Mouse (Mus musculus): ENCODE measurements at regions not wholly inside any gene's neighbourhood (a gene's known extent, or its start where the extent isn't known, plus 50 kb on each side); places are given as distances from the start of the nearest gene placed in this dataset.

GRCm38 (mm10) chr5:64537113-64537780 lies 265.9 kb upstream of the Klf3 start:
- no peak for DNase-seq

GRCm38 (mm10) chr5:64541765-64542164 lies 261.4 kb upstream of the Klf3 start:
- no peak for DNase-seq

DNA sequence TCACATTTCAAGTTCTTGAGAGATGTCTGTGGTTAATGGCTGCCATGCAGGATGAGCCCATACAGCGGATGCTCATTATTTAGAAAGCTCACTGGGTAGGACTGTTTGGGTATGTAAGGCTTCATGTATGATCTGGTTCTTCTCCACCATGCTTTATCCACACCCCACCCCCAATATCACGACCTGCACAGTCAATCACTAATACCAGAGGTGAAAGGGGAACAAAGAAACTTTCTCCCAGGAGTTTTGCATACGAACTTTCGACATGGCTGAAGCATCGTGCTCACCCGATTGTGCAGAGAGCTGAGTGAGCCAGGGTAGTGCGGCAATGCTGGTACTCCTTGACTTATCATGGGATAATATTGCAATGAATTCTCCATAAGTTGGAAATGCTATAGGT lies 247.3 kb upstream of the Klf3 start:
- DNase-seq = no peak

DNA sequence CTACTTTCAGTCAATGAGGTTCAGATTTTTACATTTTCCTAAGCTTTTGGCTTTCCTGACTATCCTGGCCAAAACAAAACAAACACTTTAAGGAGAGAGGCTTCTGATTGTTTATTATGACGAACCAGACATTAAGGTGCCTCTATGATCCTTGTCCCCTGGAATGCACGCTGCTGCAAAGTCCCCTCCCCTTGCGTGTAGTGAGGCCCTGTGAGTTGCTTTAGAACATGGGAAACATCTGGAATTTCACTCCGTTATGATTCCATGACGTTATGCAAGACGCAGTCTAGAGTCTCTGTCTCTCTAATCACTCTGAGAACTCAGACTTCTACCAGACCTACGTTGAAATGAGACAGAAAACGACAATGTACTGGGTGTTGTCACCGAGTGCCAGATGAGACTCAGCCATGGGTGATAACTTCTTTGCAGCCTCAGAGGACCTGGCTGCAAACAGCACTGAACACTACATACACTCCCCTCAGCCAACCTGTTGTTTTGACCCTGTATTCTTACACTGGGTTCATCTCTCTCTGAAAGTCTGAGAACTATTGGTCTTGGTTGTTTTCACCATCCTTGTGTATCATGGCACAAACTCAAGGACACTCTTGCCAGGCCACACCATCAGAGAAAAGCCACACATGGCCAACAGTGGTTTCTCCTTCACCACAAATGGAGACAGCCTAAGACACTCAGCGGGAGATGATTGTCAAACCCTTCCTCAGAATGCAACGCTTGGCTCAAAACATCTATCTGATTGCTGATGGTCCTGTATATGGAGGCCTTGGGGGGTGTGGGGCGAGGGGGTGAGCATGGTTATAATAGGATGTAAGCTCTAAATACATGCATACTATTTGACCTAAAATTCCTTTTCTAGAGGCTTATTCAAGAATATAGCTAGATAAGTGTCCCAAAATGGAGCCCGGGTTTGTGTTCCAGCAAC lies 236.5 kb upstream of the Klf3 start:
- DNase-seq = no peak

GRCm38 (mm10) chr5:64567813-64568212 lies 235.4 kb upstream of the Klf3 start:
- peak; percentile 11 for DNase-seq

DNA sequence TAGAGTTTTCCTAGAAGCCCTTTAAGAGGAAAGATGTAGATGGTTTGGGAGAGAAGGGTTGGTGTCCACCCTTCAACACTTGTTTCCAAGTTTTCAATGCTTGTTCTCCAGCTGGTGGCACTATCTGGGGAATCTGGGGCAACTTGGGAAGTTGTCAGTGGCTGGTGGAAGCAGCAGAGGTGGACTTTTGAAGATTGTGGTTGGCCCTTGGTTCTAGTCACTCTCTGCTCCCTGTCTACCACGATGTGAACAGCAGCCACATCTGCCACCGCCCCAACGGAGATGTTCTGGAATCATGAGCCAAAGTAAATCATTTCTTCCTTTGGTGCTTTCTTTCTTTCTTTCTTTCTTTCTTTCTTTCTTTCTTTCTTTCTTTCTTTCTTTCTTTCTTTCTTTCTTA lies 234.9 kb upstream of the Klf3 start:
- DNase-seq = no peak

- DNase-seq = no peak
Observed at GRCm38 (mm10) chr5:64574386-64574785, 228.8 kb upstream of the Klf3 start.

DNA sequence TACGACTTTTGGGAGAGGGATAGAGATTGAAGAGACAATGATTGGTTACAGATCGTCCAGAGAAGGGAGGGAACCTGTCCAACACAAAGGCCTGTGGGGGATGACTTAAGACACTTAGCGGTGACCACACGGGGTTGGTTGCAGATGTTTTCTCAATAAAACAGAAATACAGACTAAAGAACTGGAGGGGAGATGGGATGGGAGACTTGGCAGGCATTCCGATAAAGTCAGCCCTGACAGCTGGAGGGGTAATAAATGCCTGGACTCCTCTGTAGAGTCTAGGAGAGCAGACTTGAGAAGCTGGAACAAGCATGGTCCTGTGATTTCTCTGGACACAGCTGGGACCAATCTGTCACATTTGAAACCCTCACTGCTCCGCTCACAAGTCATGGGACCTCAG lies 227.3 kb upstream of the Klf3 start:
- no peak for DNase-seq

DNA sequence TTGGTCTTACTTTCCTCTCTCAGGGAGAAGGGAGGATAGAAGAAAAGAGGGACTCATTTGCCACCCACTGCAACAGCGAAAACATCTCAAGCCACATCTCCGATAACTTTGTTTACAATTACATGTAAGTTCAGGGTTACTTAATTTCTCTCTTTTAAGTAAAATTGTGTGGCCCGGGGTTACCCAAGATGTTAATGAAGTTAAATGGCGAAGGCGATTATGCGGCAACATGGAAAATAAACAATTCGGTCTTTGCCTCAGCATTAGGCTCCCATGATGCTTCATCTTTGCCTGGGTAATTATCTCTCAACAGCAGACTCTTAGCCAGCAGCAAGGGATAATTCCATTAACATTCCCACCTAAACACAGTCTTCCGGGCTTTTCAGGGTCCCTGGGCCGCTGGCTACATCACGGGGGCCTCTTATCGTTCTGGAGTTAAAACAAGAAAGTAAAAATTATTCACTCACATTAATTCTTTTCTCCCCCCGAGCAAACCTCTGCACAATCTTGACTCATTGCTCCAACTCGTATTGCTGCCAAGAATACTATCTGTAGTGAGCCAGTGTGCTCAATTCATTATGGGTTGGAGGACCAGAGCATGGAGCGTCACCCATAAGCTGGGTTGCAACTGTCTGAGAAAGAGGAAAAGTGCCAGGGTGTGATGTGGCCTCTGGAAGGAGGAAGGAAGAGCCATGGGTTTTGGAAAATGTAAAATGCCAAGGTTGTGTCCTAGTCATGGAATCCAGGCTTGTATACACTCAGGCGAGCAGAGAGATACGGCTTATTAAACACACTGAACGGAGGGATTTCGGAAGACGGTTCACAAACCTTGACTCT lies 226.5 kb upstream of the Klf3 start:
- no peak for DNase-seq

DNA sequence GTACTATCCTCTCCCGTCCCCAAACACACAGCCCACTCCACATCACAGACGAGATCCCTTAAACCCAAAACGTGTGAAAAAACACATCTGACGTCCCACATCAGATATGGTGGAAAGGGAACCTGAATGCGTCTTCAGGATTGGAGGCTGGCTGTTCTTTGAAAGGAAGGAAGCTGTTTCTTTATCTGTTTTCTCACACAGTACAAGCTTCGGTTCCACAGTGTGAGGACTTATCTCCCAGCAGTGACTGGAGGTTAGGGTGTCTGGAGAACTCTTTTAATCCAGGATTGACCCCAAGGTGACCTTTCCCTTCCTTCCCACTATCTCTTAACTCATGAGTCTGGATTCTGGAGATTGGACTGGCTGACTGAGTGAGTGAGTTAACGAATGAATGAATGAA lies 225.8 kb upstream of the Klf3 start:
- no peak for DNase-seq

- DNase-seq = no peak
Observed at GRCm38 (mm10) chr5:64578536-64578935, 224.7 kb upstream of the Klf3 start.

DNA sequence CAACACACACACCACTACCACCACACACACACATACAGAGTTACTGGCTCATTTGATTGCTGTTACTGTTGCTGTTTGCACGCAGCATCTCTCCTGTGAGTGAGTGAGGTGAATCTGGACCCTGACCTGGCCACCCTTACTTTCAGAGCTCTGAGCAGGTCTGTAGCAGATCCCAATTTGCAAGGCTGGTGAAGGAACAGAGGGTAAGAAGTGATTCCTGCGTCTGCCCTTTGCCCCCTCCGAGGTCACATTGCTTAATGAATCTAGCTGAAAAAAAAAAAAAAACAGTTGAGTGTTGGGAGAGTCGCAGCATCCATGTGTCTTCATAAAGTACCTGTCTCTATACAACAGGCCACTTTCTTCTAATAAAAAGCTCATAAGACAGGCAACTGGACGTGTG lies 224.1 kb upstream of the Klf3 start:
- no peak for DNase-seq

DNA sequence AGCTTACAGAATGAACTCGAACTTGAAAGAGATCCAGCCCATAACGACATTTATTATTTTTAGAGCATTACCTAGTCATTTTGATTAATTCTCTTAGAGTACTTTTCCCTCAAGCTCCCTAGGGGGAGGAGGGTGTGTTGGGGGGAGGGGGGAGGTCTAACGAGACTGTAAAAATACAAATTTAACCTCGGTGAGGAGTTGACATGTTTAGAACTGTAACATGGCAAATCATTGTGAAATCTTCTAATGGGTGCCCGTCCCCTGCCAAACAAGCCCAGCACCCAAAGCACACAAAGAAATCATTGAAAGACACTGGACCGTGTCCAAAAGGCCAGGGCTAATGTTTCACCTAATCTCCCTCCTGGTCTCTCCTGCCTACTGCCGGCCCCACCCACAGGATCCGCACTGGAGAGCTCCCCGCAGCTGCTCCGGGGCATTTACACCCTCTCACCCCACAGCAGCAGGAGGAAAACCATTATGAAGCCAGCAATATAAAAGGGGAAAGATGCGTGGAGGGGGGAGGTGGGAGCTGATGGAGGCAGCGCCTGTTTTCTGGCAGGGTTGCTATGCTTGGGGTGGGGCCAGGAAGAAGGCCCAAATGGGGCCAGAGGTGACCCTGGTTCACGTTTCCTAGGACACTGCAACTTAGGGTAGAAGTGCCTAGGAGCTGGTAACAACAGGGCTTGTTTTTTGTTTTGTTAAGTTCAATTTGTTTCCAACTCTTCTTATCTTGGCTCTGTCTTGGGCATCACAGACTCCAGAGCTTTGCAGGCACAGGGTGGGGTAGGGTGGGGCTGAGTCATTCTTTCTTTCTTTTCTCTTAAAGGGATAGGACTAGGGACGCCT lies 223.5 kb upstream of the Klf3 start:
- DNase-seq = no peak

GRCm38 (mm10) chr5:64580340-64580723 lies 222.9 kb upstream of the Klf3 start:
- no peak for DNase-seq

DNA sequence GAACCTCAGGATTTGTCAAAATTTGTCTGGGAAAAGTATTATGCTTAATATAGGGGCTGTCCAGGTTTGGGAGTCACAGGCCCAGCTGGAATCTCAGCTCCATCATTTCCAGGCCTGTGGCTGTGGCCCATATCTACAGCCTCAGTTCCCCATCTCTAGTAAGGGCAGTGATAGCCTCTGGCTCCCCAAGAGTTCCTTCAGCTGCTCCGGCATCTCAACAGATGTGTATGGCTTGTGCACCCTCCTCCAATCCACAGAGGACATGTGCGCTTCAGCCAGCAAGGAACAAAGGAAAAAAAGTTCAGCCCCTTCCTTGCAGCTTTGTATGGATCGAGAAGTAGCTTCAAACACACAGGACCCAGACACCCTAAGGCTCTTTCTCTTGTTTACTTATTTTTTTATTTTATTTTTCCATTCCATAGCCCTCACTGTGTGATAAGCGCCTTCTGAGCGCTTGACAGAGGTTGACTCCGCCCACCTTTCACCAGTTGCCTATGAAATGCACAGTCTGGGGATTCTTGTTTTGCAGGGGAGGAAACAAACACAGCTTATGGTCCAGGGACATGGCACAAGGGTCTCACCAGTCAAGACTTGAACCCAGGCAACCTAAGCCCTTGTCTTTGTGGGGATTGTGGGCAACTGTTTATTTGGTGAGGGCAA lies 222.3 kb upstream of the Klf3 start:
- no peak for DNase-seq

- no peak for DNase-seq
Observed at GRCm38 (mm10) chr5:64581461-64581860, 221.7 kb upstream of the Klf3 start.

DNA sequence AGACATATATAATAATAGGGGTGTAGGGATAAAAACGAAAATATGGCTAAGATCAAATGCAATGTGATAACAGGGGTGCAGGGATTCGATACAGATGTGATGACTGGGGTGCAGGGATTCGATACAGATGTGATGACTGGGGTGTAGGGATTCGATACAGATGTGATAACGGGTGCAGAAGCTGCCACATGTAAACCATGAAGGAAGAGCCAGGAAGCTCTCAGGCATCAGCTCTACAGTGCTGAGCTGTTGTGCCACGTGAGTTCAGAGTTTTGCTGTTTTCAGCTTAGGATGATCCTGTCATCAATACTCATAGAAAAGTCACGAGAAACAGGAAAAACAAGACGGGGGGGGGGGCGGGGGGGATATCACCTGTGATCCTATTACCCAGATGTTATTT lies 221.2 kb upstream of the Klf3 start:
- no peak for DNase-seq

DNA sequence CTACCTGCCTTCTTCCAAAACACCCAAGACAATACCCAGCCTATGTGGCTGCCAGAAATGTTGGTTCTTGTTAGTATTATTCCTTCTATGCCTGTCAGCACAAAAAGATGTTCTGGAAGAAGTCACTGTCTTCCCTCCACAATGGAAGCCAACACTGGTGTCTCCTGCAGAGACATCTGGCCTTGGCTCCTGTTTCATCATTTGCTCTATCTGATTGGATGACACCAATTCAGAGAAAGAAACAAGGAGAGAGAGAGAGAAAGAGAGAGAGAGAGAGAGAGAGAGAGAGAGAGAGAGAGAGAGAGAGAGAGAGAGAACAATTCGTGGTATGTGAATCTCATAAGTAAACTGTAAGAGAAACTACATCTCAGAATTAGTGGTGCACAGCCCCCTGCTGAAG lies 218.9 kb upstream of the Klf3 start:
- no peak for DNase-seq

GRCm38 (mm10) chr5:64585076-64585786 lies 218.0 kb upstream of the Klf3 start:
- no peak for DNase-seq

- no peak for DNase-seq
Observed at GRCm38 (mm10) chr5:64586316-64586715, 216.9 kb upstream of the Klf3 start.

DNA sequence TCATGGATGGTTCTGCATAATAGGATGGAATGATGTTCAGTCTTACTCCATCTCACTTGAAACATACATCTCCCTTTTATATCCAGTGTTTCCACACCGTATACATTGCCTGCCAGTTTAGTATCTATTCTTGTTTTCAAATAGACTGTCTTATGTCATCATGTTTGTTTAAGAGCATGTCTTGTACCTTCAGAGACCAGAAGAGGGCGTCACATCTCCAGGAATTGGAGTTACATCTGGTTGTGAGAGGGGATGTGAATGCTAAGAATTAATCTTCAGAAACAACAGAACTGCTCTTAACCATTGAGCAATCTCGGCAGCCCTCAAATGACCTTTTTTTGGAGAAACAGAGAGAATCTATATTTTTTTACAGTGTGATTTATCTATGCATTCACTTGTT lies 216.3 kb upstream of the Klf3 start:
- DNase-seq = no peak

All from layer of hippocampus, adult 9-11 months (tissue).